Mouse (Mus musculus): ENCODE results near the gene Rcc2.

Rcc2 gene

DNA sequence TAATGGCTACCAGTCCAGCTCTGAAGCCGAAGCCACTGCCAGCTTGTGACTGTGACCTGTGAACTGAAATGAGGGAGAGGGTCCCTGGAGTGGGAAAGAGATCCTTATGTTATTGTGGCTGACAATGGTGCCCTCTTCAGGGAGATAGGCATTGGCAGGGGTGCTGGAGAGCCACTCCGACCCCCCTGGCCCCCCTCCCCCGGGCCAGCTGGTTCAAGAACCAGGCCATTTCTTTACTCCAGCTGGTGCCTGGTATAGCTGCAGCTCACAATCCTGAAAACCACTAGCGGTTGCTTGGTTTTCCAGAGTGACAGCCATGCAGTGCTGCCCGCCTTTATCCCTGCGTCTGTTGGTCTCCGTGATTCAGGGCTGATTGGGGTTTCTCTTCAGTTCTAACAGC lies 8.8 kb downstream of the Rcc2 start:
- in situ Hi-C loops (cut with MboI, MseI): loop anchor here in 1 of 2 experiments (25.0 kb wide), 1 partner anchor 828 kb away; the partner anchor contains the start of gene Spen

DNA sequence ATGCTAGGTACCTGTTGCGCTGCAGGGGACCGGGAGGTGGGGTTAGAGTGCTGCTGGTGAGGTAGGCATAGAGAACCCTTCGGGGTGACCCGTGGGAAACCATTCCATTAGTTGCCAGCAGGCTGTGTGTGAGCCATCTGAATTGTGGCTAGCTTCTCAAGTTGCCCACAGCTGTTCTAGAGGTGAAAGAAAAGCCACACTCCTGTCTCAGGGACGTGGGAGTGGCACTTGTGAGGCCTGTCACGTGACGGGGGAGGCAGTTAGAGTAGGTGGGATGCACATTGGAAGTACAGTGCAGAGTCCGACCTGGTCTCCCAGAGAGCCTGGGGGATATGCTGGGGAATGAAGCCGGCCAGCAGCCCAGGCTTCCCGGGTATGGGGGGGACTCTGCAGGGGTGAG lies 9.3 kb downstream of the Rcc2 start:
- in situ Hi-C loops (cut with MboI, MseI): loop anchor here (5.0 to 25.0 kb wide), 2 partner anchors 32 to 828 kb away; partner anchors contain the start of gene Spen (in 1 of the 2)

DNA sequence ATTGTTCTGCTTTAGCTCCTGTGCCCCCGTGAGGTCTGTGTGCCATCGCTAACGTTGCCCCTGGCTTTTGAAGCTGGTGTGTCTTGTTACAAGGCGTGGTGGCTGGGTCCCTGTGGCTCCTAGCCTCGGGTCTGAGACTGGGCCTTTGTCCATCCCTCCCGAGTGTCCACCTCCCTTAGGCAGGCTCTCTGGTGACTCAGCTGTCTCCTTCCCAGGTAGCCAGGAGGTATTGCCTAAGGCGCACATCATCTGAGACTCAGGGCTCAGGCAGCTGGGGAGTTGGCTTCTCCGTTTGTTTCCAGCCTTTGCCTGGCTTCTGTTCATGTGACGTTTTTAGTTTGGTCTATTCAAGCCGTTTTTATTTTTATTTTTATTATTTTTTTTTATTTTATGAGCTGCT lies 10.4 kb downstream of the Rcc2 start:
- in situ Hi-C loops (cut with MboI, MseI): loop anchor here (5.0 to 25.0 kb wide), 2 partner anchors 33 to 827 kb away; partner anchors contain the start of gene Spen (in 1 of the 2)

DNA sequence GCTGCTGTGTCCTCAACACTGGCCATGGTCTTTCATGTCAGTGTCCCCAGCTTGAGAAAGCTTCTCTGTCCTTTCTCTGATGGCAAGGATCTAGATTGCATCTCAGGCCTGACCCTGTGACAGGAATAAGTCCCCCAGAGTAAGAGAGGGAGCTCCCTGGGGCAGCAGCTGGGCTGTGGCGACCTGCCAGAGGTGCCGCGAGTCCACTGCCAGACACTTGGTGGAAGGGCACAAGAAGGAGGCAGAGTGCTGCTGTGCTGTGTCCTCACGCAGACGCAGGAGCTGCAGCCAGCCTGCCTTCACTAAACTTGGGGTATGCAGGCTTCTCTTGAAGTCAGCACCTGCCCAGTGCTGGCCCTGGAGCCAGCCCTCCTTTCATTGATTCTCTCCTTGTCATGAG lies 11.0 kb downstream of the Rcc2 start:
- in situ Hi-C loops (cut with MboI, MseI): loop anchor here (5.0 to 25.0 kb wide), 2 partner anchors 34 to 826 kb away; partner anchors contain the start of gene Spen (in 1 of the 2)

DNA sequence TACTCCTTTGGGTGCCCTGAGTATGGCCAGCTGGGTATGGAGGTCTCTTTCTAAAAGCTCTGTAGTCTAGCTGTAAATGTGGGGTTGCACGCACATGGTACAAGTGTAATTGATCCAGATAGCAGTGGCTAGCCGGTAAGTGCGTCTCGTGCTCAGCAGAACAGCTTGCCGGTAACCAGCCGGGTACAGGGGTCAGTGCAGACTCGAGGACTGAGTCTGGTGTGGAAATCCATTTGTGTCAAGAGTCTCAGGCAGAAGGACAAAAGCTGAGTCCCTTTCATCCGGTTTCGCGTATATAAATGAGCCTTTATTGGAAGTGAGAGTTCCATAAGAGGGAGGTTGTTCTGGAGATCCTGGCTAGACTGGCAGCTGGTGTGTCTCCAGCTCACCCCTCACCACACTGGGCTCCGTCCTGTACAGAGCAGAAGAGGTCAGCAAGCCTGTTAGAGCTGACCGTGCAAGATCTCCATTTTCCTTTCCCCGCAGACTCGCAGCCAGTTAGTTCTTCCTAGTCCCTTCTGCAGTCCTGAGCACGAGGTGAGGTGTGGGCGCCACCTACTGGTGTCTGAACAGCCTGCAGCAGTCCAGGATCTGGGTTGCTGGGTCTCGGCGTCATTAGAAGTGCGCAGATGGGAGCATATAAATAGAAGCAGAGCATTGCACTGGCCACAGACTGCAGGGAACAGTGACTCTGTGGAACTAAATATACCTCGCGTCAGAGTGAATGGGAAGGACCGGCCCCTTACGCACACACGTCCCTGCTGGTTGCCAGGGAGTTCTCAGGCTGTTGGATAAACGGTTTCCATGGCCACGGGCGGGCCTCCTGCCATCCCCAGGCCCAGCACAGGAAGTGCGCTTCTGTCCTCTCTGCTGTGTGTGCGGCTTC lies 13.4 kb downstream of the Rcc2 start:
- in situ Hi-C loops (cut with MboI, MseI): loop anchor here (5.0 to 25.0 kb wide), 2 partner anchors 36 to 824 kb away; partner anchors contain the start of gene Spen (in 1 of the 2)

DNA sequence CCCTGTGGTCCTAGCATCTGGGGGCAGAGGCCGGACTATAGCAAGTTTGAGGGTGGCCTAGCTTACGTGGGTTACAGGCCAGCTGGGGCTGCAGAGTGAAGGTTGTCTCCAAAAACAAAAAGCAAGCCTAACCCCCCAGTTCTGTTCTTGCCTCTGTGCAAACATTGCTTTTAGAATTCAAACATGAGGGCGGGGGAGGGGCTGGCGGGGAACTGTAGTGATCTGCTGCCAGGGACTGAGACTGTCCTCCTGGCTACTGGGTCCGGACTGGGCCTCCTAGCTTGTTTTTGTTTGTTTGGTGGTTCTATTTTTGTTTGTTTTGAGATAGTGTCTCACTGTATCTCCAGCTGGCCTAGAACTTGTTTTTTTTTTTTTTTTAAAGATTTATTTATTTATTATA lies 14.2 kb downstream of the Rcc2 start:
- in situ Hi-C loops (cut with MboI, MseI): loop anchor here (5.0 to 25.0 kb wide), 2 partner anchors 37 to 823 kb away; partner anchors contain the start of gene Spen (in 1 of the 2)

DNA sequence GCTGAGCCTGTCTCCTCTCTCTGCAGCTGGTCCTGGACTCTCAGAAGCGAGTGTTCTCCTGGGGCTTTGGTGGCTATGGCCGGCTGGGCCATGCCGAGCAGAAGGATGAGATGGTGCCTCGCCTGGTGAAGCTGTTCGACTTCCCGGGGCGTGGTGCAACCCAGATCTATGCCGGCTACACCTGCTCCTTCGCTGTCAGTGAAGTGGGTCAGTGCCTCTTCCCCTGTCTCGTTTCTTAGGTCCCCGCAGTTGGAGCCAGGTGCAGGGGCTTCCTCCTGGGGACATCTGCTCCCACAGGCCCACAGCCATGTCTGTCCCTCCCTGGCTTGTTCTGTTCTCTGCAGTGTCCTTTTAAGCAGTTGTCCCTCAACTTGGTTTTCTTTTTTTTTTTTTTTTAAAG lies 16.7 kb downstream of the Rcc2 start:
- in situ Hi-C loops (cut with MboI, MseI): loop anchor here in 1 of 2 experiments (25.0 kb wide), 1 partner anchor 820 kb away; the partner anchor contains the start of gene Spen

DNA sequence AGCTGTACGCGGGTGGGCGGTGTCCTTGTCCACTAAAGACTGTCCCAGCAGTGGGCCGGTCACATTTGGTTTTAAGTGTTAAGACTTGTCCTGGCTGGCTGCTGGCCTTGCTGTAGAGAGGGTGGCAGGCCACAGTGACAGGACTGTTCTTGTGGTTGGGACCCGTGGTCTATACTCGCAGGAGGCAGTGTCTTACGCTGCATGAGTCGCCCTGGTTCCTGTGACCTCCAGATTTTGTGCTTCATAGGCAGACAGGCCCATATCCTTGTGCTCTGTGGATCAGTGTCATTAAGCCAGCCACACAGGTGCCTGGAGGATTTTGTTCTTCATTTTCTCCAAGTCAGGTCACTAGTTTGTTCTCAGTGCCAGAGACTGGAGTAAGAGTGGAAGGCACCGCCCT lies 18.1 kb downstream of the Rcc2 start:
- in situ Hi-C loops (cut with MboI, MseI): loop anchor here in 1 of 2 experiments (25.0 kb wide), 1 partner anchor 819 kb away; the partner anchor contains the start of gene Spen

DNA sequence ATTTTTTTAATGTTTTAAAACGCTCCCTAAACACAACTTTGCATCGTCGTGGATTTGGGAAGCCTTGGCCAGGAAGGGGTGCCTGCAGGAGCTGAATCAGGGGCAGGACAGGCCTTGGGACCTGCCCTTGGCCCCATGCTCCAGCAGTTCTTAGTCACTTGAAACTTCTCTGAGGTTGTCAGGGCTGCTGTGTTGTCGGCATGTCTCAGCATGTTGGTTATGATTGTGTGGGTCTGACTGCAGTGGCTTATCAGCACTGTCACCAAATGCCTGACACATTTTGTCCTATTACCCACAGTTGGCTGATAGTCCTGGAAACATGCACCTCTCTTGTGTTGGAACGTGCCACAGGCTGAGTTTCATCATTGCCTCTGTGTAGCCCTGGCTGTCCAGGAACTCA lies 19.8 kb downstream of the Rcc2 start:
- in situ Hi-C loops (cut with MboI, MseI): loop anchor here in 1 of 2 experiments (25.0 kb wide), 1 partner anchor 817 kb away; the partner anchor contains the start of gene Spen

DNA sequence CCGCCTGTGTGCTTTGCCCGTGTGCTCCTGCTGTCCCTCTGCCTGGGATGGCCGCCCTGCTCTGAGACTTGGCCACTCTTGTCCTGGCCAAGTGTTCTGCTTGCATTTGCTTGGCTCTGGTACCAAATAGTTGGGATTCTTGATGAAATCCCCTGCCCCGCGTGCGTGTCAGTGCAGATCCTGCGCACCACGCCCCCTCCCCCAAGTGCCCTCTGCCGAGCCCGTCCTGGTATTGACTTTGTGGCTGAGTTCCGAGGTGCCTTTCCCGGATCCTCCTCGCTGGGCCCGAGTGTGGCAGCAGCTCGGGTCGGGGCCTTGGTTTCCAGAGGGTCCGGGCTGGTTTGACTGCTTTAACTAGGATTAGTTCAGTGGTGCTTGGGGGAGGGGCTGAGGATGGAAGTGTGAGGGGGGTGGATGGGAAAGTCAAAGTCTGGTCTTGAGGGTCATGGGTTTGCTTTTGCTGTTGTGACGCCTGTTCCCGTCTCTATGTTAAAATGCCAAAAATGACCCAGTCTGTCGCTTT lies 21.7 kb downstream of the Rcc2 start:
- in situ Hi-C loops (cut with MboI, MseI): loop anchor here in 1 of 2 experiments (25.0 kb wide), 1 partner anchor 815 kb away; the partner anchor contains the start of gene Spen

DNA sequence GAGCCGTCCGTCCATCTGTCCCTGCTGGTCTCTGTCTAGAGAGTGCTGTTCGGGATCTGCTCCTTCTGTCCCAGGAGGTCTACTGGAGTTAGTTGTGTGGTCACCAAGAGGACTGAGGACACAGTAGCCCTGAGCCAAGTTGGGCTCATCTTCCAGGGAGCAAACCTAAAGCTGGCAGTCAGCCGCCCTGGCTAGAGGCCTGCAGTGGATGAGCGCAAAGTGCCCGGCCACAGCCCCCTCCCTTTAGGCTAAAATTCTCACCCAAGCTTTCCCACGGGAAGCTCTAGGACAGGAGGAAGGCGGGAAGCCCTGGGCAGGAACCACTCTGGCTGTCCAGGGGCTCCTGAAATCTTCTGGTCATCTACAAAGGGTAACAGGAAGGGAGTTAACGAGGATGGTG lies 22.4 kb downstream of the Rcc2 start:
- in situ Hi-C loops (cut with MboI, MseI): loop anchor here in 1 of 2 experiments (25.0 kb wide), 1 partner anchor 815 kb away; the partner anchor contains the start of gene Spen

DNA sequence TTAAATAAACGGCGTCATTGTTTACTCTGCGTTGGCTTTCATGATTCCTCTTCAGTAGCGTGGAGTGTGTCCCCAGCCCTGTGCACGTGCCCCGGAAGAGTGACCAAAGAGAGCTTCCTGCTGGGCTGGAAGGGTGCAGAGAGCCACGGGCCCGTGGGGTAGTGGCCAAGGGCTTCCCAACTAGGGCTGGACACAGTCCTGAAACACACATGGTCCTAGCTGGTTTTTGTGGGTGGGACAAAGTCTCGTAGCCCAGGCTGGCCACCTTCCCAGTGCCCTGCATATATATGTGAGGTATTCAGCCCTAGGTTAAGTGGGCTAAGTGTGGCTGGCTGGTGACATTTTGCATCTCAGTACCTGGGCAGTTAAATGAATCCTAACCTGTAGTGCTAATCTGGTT lies 22.9 kb downstream of the Rcc2 start:
- in situ Hi-C loops (cut with MboI, MseI): loop anchor here in 1 of 2 experiments (25.0 kb wide), 1 partner anchor 814 kb away; the partner anchor contains the start of gene Spen

DNA sequence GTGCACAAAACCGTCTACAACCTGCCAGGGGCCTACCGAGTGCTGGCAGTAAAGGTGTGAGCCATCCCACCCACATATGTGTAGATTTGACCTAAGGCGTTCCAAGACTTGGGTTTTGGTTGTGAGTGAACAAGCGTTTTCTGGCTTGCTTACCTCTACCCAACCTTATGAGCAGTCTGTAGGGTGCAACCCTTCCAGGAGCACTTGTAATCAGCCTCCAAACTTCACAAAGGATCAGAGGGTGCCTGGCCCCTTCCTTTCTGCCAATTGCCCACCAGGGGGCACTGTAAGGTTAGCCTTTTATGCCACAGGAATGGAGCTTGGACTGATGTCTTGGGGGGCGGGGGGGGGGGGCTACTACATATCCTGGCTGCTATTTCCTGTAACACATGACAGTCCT lies 23.5 kb downstream of the Rcc2 start:
- in situ Hi-C loops (cut with MboI, MseI): loop anchor here in 1 of 2 experiments (25.0 kb wide), 1 partner anchor 814 kb away; the partner anchor contains the start of gene Spen

DNA sequence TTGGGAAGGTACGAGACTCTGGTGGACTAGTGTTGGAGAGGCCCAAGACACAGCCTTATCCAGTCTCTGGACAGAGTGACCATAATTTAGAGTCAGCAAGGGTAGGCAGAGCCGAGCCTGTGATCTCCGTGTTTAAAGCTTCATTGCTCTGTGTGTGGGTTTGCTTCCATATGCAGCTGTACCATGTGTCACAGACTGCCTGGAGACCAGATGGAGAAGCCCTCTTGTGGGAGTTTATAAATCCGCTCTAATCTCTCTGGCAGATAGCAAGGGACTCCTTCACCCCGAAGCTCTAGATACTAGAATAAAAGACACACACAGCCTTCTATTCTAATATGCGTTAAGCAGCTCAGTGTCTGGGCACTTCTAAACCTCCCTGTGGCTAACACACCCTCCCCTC lies 24.4 kb downstream of the Rcc2 start:
- in situ Hi-C loops (cut with MboI, MseI): loop anchor here in 1 of 2 experiments (25.0 kb wide), 1 partner anchor 813 kb away; the partner anchor contains the start of gene Spen

DNA sequence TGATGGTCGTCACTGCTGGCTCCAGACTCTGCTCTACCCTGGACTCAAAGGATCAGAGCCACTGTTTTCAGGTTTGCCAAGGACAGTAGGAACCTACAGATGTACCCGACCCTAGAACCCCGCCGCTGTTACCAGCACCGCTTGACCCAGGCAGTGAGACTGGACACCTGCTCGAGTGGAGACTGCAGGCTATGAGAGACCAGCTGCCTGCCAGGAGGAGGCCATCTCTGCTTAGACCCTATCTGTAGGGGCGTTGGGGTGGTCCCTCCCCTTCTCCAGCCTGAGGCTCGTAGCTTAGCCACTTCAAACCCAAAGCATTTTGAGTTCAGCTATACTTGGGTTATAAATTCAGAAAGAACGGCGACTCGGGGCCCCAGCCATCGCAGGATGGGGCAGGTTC lies 26.6 kb downstream of the Rcc2 start:
- in situ Hi-C loops (cut with MboI, MseI): no loop called here

DNA sequence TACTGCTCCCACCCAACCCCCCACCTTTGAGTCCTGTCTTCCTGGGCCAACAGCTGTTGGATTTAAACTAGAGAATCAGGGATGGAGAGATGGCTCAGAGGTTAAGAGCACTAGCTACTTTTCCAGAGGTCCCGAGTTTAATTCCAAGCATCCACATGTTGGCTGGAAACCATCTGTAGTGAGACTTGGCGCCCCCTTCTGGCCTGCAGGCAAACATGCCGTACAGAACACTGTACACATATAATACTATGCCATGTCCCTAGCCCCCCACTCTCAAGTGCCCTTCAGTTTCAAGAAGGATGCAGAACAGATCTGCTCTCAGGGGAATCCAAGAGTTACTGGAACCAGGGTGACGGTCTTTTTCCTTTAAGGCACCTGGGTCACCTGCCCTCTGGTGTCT lies 31.3 kb downstream of the Rcc2 start:
- in situ Hi-C loops (cut with MboI, MseI): no loop called here

DNA sequence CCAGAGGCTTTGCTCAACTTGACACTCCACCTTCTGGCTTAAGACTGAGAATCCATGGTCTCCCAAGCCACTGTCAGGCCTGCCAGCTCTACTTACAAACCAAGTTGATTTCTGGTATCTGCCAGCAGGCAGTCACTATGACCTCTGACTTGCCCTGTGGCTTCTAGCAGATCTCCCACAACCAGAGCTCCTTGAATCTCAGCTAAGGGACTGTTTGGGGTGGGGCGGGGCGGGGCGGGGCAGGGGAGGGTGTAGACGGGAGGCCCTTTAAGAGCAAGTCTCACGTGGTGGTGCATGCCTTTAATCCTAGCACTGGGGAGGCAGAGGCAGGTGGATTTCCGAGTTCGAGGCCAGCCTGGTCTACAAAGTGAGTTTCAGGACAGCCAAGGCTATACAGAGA lies 32.5 kb downstream of the Rcc2 start:
- in situ Hi-C loops (cut with MboI, MseI): no loop called here

DNA sequence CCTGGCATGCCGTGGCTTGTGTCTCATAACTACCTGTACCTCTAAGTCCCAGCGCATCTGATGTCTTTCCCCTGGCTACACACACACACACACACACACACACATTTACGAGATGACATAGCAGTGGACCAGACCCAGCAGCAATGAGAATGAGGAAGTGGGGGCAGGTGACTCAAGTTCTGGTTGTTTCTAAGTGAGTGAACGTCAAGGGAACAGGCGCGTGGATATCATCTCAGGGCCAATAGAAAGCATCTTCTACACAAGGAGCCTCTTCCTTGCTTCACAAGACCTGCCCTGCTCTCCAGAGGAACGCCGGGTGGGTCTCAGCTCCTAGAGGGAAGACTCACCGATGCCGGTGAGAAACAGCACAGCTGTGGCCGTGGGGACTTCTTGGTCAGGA lies 40.3 kb downstream of the Rcc2 start:
- in situ Hi-C loops (cut with MboI, MseI): loop anchor here in 1 of 2 experiments (10.0 kb wide), 1 partner anchor 146 kb away; no protein-coding TSS in a partner anchor

DNA sequence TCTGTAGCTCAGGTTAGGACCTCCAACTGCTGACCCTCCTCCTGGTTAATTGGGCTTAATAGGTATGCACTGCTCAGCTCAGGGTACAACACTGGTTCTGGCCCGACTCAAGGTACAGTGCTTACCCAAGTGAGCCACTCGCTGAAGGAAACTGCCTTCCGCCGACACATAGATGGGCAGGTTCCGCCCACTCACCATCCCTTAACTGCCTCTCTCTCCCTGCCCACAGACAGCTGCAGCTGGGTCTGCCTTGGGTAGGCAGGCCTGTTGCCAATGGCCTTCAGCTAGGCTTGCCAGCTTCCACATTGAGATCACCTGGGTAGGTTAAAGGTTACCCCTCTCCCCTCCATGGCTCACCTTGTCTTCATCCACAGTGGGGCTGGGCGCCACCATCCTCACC lies 41.1 kb downstream of the Rcc2 start:
- in situ Hi-C loops (cut with MboI, MseI): loop anchor here in 1 of 2 experiments (10.0 kb wide), 1 partner anchor 147 kb away; no protein-coding TSS in a partner anchor

DNA sequence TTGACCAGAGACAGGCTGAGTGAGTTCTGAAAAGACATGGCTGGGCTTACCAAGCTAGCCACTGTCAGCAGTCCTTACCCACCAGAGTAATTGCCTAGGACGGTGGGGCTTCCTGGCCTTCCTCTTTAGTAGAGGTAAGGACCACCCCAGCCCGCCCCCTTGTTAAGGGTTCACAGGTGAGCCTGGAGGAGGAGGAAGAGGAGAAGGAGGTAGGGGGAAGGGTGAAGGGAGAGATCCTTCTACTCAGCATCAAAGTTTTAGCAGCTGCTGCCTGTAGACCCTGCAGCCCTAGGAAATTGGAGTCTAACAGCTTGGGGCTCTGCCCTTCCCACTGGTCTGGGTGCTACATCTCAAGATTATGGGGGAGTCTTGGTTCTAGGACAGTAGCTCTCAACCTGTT lies 42.2 kb downstream of the Rcc2 start, which contains the start of gene Padi6:
Gene Padi6, minus strand, starts transcription at position 101 of the 400 bp plus-strand sequence.
- in situ Hi-C loops (cut with MboI, MseI): loop anchor here in 1 of 2 experiments (10.0 kb wide), 1 partner anchor 148 kb away; no protein-coding TSS in a partner anchor

DNA sequence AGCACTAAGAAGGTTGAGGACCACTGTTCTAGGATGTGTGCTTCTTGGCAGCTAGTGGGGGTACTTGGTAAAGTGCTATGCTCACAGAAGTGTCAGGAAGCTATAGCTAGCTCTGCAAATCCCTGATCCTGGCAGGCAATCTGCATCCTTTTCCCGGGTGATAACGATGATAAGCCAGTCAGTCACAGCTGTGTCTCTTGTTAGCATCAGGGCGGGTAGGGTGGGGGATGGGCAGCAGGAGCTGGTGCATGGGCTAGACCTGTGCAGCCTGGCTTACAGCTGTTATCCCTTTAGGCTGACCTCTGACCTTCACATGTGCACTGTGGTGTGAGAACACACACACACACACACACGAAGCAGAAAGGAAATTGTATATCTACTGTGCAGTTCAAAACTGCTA lies 42.7 kb downstream of the Rcc2 start:
- in situ Hi-C loops (cut with MboI, MseI): loop anchor here in 1 of 2 experiments (10.0 kb wide), 1 partner anchor 148 kb away; no protein-coding TSS in a partner anchor

Data from T-helper 17 cell (primary cell).